Comparison of ENCODE assay signal across 1 mouse cellular context in the genomic region with DNA sequence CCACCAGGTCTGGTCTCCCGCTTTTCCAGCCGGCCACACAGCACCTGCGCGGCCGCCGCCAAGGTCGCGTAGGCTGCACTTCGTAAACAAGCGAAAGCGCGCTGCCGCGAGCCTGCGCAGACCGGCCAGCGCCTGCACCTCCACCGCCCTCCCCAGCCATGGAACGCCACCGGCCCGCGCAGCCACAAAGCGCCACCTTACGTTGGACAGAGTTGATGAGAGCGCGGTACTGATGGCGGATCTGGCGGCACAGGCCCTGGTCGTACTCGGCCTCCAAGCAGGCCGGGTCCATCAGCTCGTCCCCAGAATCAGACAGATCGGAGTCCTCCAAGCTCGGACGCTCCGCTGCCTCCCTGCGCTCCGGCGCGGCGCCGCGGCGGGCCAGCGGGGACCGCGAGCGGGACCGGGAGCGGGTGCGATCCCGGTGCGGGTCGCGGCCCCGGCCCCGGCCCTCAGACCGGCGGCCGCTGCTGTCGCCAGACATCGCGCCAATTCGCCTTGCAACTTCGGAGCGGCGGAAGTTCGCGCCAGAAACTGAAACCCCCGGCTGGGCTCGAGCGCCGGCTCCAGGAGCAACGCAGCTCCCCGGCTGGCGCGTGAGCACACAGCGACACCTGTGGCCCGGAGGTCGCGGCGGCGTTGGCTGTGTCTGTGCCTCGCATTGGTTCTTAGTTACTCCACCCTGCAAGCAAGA.
TF ChIP-seq lines count a peak whose summit lies in the region.

No protein-coding gene starts in this region.

TF ChIP-seq in MEL, 35 proteins besides CTCF, POLR2A, EP300 and RAD21 (continued from another document):
- peak; percentile 57; the same call in 1 of the 2 replicates for TF ChIP-seq UBTF (IDR thresholded peaks at IDR 0.05; ENCODE audit: borderline replicate concordance, insufficient read depth, low read depth, low read length)
- no peak for TF ChIP-seq POLR2AphosphoS2 (IDR thresholded peaks at IDR 0.05; ENCODE audit: low read length)
- TF ChIP-seq USF2 (IDR thresholded peaks at IDR 0.05; ENCODE audit: borderline replicate concordance in 1 of 2, insufficient read depth in 1 of 2, low read depth in 1 of 2, low read length in 2 of 2), result no peak
- TF ChIP-seq MYC (IDR thresholded peaks at IDR 0.05; ENCODE audit: low read depth, low read length), result no peak
- no peak; the same call in 1 of the 2 replicates for TF ChIP-seq USF1 (IDR thresholded peaks at IDR 0.05; ENCODE audit: low read depth, low read length)
- no peak for TF ChIP-seq BHLHE40 (IDR thresholded peaks at IDR 0.05; ENCODE audit: borderline replicate concordance, low read depth, low read length)
- TF ChIP-seq JUND (IDR thresholded peaks at IDR 0.05; ENCODE audit: low read depth, low read length), result no peak
- TF ChIP-seq CHD2 (IDR thresholded peaks at IDR 0.05; ENCODE audit: low read length), result no peak
- TF ChIP-seq E2F4 (IDR thresholded peaks at IDR 0.05; ENCODE audit: borderline replicate concordance, low read depth, low read length), result no peak
- no peak for TF ChIP-seq ZC3H11A (IDR thresholded peaks at IDR 0.05; ENCODE audit: low read depth, low read length)
- TF ChIP-seq MAX (IDR thresholded peaks at IDR 0.05; ENCODE audit: low read length), result peak; percentile 66
- TF ChIP-seq SMC3 (IDR thresholded peaks at IDR 0.05; ENCODE audit: low read depth, low read length), result no peak
- TF ChIP-seq ZMIZ1 (IDR thresholded peaks at IDR 0.05; ENCODE audit: low read depth, low read length), result no peak; the same call in 1 of the 2 replicates
- peak; percentile 71 for TF ChIP-seq MXI1 (IDR thresholded peaks at IDR 0.05; ENCODE audit: low read depth, low read length)
- TF ChIP-seq CHD1 (IDR thresholded peaks at IDR 0.05; ENCODE audit: low read depth, low read length), result no peak
- TF ChIP-seq TAL1 (IDR thresholded peaks at IDR 0.05; ENCODE audit: low read length), result no peak
- TF ChIP-seq ZKSCAN1 (IDR thresholded peaks at IDR 0.05; ENCODE audit: low read depth, low read length), result no peak
- no peak for TF ChIP-seq MEF2A (IDR thresholded peaks at IDR 0.05; ENCODE audit: extremely low read depth, insufficient replicate concordance, low read depth, low read length, poor library complexity, severe bottlenecking)
- no peak for TF ChIP-seq GATA1 (IDR thresholded peaks at IDR 0.05; ENCODE audit: low read depth, low read length)
- TF ChIP-seq NELFE (IDR thresholded peaks at IDR 0.05; ENCODE audit: low read depth, low read length), result peak; percentile 57; the same call in 1 of the 2 replicates
- TF ChIP-seq TBP (IDR thresholded peaks at IDR 0.05; ENCODE audit: low read depth, low read length), result peak; percentile 61; the same call in 1 of the 2 replicates
- TF ChIP-seq GABPA (IDR thresholded peaks at IDR 0.05; ENCODE audit: low read depth, low read length), result peak; percentile 80; the same call in 1 of the 2 replicates
- 0 out of 2 replicates have a peak, but pooled peaks have one; percentile 45 for TF ChIP-seq ELF1 (IDR thresholded peaks at IDR 0.05; ENCODE audit: low read depth, low read length)
- no peak for TF ChIP-seq ZNF384 (IDR thresholded peaks at IDR 0.05; ENCODE audit: low read depth, low read length)
- no peak for TF ChIP-seq ETS1 (IDR thresholded peaks at IDR 0.05; ENCODE audit: low read depth, low read length)
- TF ChIP-seq MAZ (IDR thresholded peaks at IDR 0.05; ENCODE audit: low read depth, low read length), result no peak; the same call in 1 of the 2 replicates
- TF ChIP-seq POLR2AphosphoS5 (IDR thresholded peaks at IDR 0.05; ENCODE audit: borderline replicate concordance, low read depth, low read length), result no peak
TF ChIP-seq in MEL: peak in this region for 11.
